Mouse (Mus musculus): ENCODE data around the gene Ccpg1os. TPM values are rescaled to one million over a fixed set of nuclear protein-coding genes. Genes with fewer than 3 reads are reported as not detected.

Ccpg1os gene
- polyA plus RNA-seq, 1 experiment from 2014 or later: 22.2 TPM

DNA sequence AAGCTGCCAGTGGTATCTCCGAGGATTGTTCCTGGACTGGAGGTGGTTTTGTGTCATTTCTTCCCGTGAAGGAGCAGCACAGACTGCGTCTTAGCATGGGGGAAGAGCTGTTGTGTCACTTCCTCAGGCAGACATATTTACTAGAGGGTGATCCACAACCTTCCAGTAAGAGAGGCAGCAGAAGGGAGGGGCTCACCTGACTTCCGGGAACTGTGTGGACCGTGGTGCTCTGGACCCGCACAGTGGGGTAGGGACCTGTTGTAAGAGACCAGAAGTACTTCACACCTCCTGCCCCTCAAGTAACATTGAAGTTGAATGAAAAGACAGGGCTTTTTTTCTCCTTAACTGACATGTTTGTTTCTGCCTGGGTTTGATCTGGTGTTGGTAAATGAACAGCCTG lies 19.9 kb upstream of the Ccpg1os start:
- 87% methylated on average over 6 of the region's 6 CpGs for WGBS
- no peak overlapping the region for H3K27ac ChIP-seq (replicated peaks)
- ATAC-seq (ENCODE audit: low FRiP score): no peak
- no peaks in the 10 kb centered on the region for H3K27me3 ChIP-seq (replicated peaks)
- no peaks in the 10 kb centered on the region for H3K4me1 ChIP-seq
- H3K4me2 ChIP-seq: no peak overlapping the region
- no peak overlapping the region for H3K9ac ChIP-seq (replicated peaks)
- no peak overlapping the region for H3K4me3 ChIP-seq (replicated peaks)
- no peaks in the 10 kb centered on the region for H3K9me3 ChIP-seq (replicated peaks)
- peaks cover 70% of the 10 kb centered on the region for H3K36me3 ChIP-seq

DNA sequence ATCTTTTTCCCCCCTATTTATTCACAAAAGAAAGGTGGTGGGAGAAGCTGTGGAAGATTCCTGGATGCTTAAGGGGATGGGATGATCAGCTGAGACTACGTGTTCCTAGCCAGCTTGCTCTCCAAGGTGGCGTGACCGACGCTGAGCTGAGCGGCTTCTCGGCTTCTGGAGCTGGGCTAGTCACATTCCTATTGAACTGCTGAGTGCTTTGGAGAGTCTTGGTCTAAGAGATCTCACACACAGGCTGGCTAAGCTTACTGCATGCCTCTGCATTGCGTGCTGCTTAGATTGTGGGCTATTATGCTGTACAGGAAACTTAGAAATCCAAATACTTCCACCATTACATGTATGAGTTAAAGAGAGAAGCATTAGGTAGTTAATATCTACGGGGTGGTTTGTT lies 18.9 kb upstream of the Ccpg1os start:
- Histone ChIP-seq H3K27me3 (replicated peaks) (no peaks in the 10 kb centered on the region), H3K4me1 (no peaks in the 10 kb centered on the region), H3K4me3 (replicated peaks) (no peak overlapping the region), H3K9me3 (replicated peaks) (no peaks in the 10 kb centered on the region), H3K36me3 (peaks cover 62% of the 10 kb centered on the region), H3K9ac (replicated peaks) (no peak overlapping the region), H3K4me2 (no peak overlapping the region), H3K27ac (replicated peaks) (no peak overlapping the region)
- 90% methylated on average over 8 of the region's 8 CpGs for WGBS
- no peak for ATAC-seq (ENCODE audit: low FRiP score)

DNA sequence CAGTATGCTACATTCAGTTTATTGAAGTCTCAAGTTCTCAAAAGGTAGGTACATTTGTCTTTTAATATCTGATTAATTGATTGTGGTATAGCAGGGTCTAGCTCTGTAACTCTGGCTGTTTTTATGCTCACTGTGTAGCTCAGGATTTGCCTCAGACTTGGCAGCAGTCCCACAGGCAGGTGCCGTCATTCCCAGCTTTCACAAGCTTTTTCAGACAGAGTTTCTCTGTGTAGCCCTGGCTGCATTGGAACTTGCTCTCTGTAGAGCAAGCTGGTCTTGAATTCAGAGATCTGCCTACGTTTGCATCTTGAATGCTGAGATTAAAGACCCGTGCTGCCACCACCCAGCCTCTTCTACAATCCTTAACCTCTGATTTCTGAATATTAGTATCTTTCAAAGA lies 17.0 kb upstream of the Ccpg1os start:
- H3K9ac ChIP-seq (replicated peaks): no peak overlapping the region
- ATAC-seq (ENCODE audit: low FRiP score): no peak
- H3K27ac ChIP-seq (replicated peaks): no peak overlapping the region
- no peaks in the 10 kb centered on the region for H3K4me1 ChIP-seq
- no peaks in the 10 kb centered on the region for H3K9me3 ChIP-seq (replicated peaks)
- WGBS: 63% methylated on average over 3 of the region's 3 CpGs
- H3K36me3 ChIP-seq: peaks cover 53% of the 10 kb centered on the region
- no peak overlapping the region for H3K4me2 ChIP-seq
- no peak overlapping the region for H3K4me3 ChIP-seq (replicated peaks)
- H3K27me3 ChIP-seq (replicated peaks): no peaks in the 10 kb centered on the region

DNA sequence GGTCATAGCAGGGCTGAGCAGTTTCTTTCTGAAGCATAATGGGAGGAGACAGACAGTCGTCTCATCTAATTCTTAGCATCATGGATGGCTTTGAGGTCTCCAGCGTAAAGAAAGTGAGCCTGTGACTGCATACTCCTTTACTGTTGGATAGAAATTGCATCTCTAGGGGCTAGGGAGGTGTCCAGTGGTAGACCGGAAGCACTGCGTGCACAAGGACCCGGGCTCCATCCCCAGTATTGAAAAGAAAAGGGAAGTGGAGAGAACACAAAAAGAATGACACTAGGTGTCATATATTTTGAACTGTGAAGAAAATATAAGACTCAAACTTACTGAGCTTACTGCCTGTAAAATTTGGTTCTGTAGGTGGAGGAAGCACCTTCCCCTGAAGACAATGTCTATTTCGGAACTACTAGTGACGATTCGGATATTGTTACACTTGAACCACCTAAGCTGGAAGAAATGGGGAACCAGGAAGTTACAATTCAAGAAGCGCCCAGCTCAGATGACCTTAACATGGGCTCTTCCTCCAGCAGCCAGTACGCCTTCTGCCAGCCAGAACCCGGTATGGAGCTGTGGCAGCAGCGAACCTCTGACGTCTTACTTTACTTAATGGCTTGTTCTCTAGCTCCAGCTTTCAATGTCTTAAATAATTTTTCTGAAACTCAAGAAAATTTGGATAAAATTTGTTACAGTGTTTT lies 16.3 kb upstream of the Ccpg1os start:
- H3K4me1 ChIP-seq: no peaks in the 10 kb centered on the region
- no peak overlapping the region for H3K9ac ChIP-seq (replicated peaks)
- no peaks in the 10 kb centered on the region for H3K9me3 ChIP-seq (replicated peaks)
- H3K36me3 ChIP-seq: peaks cover 46% of the 10 kb centered on the region
- no peak overlapping the region for H3K4me3 ChIP-seq (replicated peaks)
- WGBS: 91% methylated on average over 13 of the region's 13 CpGs
- no peak for ATAC-seq (ENCODE audit: low FRiP score)
- no peak overlapping the region for H3K27ac ChIP-seq (replicated peaks)
- H3K4me2 ChIP-seq: no peak overlapping the region
- no peaks in the 10 kb centered on the region for H3K27me3 ChIP-seq (replicated peaks)

DNA sequence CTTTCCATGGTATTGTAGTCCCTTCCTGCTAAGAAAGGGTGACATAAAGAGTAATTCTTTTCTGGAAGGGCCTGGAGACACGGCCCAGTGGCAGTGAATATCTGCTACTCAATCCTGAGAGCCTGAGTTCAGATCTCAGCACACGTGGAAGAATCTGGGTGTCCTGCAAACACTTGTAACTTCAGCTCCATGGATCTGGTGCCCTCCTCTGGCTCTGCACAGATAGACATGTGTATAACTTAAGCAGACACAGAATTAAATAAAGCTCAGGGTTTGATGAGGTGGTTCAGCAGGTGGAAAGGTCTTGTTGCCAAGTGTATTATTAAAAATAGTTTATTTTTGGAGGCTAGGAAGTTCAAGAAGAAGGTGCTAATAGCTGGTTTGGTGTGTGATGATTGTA lies 15.3 kb upstream of the Ccpg1os start:
- no peak overlapping the region for H3K4me3 ChIP-seq (replicated peaks)
- peaks cover 37% of the 10 kb centered on the region for H3K36me3 ChIP-seq
- H3K4me1 ChIP-seq: no peaks in the 10 kb centered on the region
- no peak for ATAC-seq (ENCODE audit: low FRiP score)
- no peak overlapping the region for H3K27ac ChIP-seq (replicated peaks)
- H3K4me2 ChIP-seq: no peak overlapping the region
- no peaks in the 10 kb centered on the region for H3K27me3 ChIP-seq (replicated peaks)
- 70% methylated on average over 2 of the region's 2 CpGs for WGBS
- H3K9ac ChIP-seq (replicated peaks): no peak overlapping the region
- H3K9me3 ChIP-seq (replicated peaks): no peaks in the 10 kb centered on the region

DNA sequence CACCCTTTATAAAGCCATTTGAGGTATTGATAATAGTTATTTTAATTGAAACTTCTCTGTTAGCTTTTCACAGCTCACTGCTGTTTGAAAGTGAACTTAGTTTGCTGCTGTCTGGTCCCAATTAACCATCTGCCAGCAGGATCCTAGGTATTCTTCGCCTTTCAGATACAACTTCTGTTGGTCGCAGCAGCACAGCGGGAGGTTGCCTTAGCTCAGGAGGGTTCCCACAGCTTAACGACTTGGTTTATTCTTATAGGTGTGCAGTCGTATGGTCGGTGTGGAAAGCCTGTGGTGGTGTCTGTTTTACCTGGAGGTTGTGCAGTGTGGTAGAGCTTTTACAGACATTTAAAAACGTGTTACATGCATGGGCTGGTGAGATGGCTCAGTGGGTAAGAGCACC lies 11.6 kb upstream of the Ccpg1os start:
- 61% methylated on average over 7 of the region's 7 CpGs for whole genome bisulfite sequencing
- no peak for ATAC-seq (ENCODE audit: low FRiP score)
- Histone ChIP-seq H3K27ac (replicated peaks) (no peak overlapping the region), H3K4me2 (no peak overlapping the region), H3K27me3 (replicated peaks) (no peaks in the 10 kb centered on the region), H3K4me3 (replicated peaks) (no peak overlapping the region), H3K9me3 (replicated peaks) (no peaks in the 10 kb centered on the region), H3K9ac (replicated peaks) (no peak overlapping the region), H3K4me1 (no peaks in the 10 kb centered on the region), H3K36me3 (peaks cover 14% of the 10 kb centered on the region)

DNA sequence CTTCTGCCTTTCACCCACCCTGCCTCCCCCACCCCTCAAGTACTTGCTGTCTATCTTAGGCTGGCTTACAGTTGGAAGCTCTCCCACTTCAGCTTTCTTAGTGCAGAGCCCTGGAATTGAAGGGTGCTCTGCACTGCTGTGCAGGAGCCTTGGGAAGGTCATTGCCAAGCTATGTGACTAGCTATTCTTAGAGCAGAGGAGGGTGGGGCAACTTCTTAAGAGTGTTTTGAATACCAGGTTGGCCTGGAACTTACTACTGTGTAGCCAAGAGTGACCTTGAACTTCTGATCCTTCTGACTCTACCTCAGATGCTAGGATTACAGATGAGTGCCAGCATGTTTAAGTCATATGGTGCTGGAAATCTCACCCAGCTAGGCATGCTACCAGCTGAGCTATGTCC lies 11.0 kb upstream of the Ccpg1os start:
- no peak overlapping the region for H3K4me3 ChIP-seq (replicated peaks)
- no peaks in the 10 kb centered on the region for H3K27me3 ChIP-seq (replicated peaks)
- no peaks in the 10 kb centered on the region for H3K9me3 ChIP-seq (replicated peaks)
- H3K4me1 ChIP-seq: no peaks in the 10 kb centered on the region
- ATAC-seq (ENCODE audit: low FRiP score): no peak
- no peak overlapping the region for H3K27ac ChIP-seq (replicated peaks)
- H3K4me2 ChIP-seq: no peak overlapping the region
- no peak overlapping the region for H3K9ac ChIP-seq (replicated peaks)
- peaks cover 9% of the 10 kb centered on the region for H3K36me3 ChIP-seq

DNA sequence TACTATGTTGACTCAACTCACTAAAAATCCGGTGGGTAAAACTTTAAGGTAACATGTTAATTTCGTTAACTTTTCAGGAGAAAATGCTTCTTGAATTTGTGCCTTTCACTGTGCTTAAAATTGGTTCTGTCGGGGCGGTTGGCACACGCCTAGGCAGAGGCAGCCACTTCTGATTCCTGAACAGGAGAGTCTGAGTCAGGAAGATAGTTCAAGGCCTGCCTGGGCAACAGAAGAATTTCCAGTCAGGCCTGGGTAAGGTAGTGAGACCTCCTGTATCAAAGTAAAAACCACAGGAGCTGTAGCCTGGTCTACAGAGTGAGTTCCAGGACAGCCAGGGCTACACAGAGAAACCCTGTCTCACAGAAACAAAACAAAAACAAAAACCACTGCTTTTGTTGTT lies 7.4 kb upstream of the Ccpg1os start:
- no peaks in the 10 kb centered on the region for H3K36me3 ChIP-seq
- no peak overlapping the region for H3K4me2 ChIP-seq
- no peaks in the 10 kb centered on the region for H3K9me3 ChIP-seq (replicated peaks)
- H3K9ac ChIP-seq (replicated peaks): no peak overlapping the region
- no peaks in the 10 kb centered on the region for H3K27me3 ChIP-seq (replicated peaks)
- no peak for ATAC-seq (ENCODE audit: low FRiP score)
- H3K4me3 ChIP-seq (replicated peaks): no peak overlapping the region
- no peak overlapping the region for H3K27ac ChIP-seq (replicated peaks)
- H3K4me1 ChIP-seq: peaks cover under 1% of the 10 kb centered on the region; the same call in 1 of the 2 replicates
- 91% methylated on average over 5 of the region's 5 CpGs for WGBS

DNA sequence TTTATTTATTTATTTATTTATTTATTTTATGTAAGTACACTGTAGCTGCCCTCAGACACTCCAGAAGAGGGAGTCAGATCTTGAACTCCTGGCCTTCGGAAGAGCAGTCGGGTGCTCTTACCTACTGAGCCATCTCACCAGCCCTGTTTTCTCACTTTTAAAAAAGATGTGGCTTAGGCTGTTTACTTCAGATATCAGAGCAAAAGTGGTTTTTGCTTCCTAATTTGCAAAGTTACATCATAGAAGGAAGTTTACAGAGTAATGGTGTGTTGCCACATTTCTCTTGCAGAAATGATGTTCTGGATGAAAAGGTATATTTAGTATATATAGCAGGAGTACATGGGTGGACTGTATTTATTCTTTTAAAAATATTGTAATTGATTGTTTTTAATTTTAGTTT lies 6.2 kb upstream of the Ccpg1os start:
- Histone ChIP-seq H3K27me3 (replicated peaks) (no peaks in the 10 kb centered on the region), H3K4me3 (replicated peaks) (no peak overlapping the region), H3K4me1 (peaks cover 11% of the 10 kb centered on the region), H3K9me3 (replicated peaks) (no peaks in the 10 kb centered on the region), H3K27ac (replicated peaks) (no peak overlapping the region), H3K9ac (replicated peaks) (no peak overlapping the region), H3K36me3 (no peaks in the 10 kb centered on the region), H3K4me2 (no peak overlapping the region)
- 97% methylated on average over 2 of the region's 2 CpGs for WGBS
- ATAC-seq (ENCODE audit: low FRiP score): no peak

DNA sequence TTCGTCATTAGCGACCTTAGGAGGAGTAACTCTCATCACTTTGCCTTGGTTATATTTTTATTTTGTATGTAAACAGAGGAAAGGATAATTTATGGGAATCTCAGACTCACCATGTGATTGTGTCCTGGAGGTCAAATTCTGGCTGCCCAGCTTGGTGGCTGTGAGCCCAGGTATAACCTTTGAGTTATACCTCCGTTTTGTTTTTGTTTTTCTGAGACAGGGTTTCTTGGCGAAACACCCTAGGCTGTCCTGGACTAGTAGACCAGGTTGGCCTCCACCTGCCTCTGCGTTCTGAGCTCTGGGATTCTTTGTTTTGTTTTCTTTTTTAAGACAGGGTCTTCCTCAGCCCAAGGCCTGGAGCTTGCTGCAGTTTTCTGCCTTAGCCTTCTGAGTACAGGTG lies 3.5 kb upstream of the Ccpg1os start:
- ATAC-seq (ENCODE audit: low FRiP score): no peak
- peaks cover 24% of the 10 kb centered on the region for H3K4me1 ChIP-seq
- H3K9ac ChIP-seq (replicated peaks): no peak overlapping the region
- no peak overlapping the region for H3K4me2 ChIP-seq
- H3K4me3 ChIP-seq (replicated peaks): no peak overlapping the region
- 86% methylated on average over 5 of the region's 5 CpGs for WGBS
- no peaks in the 10 kb centered on the region for H3K36me3 ChIP-seq
- no peaks in the 10 kb centered on the region for H3K9me3 ChIP-seq (replicated peaks)
- H3K27me3 ChIP-seq (replicated peaks): no peaks in the 10 kb centered on the region
- no peak overlapping the region for H3K27ac ChIP-seq (replicated peaks)

DNA sequence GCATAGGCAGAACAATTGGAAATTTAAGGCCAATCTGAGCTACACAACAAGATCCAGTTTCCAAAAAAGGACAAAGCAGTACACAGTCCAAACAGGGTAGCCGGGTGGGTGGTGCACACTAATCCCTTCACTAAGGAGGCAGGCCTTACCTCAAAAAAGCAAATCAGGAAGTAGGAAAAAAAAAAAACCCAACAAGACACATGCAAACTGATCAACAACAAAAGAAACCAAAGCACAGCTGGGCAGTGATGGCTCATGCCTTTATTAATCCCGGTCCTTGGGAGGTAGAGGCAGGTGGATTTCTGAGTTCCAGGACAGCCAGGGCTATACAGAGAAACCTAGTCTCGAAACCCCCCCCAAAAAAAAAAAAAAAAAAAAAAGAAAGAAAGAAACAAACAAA lies 2.5 kb upstream of the Ccpg1os start:
- H3K4me2 ChIP-seq: no peak overlapping the region
- no peak overlapping the region for H3K27ac ChIP-seq (replicated peaks)
- H3K9me3 ChIP-seq (replicated peaks): no peaks in the 10 kb centered on the region
- ATAC-seq (ENCODE audit: low FRiP score): no peak
- no peaks in the 10 kb centered on the region for H3K36me3 ChIP-seq
- no peak overlapping the region for H3K4me3 ChIP-seq (replicated peaks)
- WGBS: 83% methylated on average over 3 of the region's 3 CpGs
- peaks cover 24% of the 10 kb centered on the region for H3K4me1 ChIP-seq
- no peaks in the 10 kb centered on the region for H3K27me3 ChIP-seq (replicated peaks)
- no peak overlapping the region for H3K9ac ChIP-seq (replicated peaks)

DNA sequence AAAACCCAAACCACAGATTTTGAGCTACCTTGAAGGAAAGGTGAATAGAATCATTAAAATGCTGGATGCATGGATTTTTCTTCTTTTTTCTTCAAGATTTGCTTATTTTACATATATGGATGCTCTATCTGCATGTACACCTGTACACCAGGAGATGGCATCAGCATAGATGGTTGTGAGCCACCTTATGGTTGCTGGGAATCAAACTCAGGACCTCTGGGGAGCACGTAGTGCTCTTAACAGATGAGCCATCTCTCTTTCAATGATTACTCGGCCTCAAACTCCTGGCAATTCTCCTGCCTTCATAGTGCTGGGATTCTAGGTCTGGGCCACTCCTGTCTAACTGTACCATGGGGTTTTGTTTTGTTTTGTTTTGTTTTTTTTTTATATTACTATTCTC lies 2.1 kb downstream of the Ccpg1os start:
- Histone ChIP-seq H3K27me3 (replicated peaks) (no peaks in the 10 kb centered on the region), H3K4me2 (no peak overlapping the region), H3K27ac (replicated peaks) (no peak overlapping the region), H3K9me3 (replicated peaks) (no peaks in the 10 kb centered on the region), H3K36me3 (no peaks in the 10 kb centered on the region), H3K4me1 (peaks cover 24% of the 10 kb centered on the region), H3K9ac (replicated peaks) (no peak overlapping the region), H3K4me3 (replicated peaks) (no peak overlapping the region)
- no peak for ATAC-seq (ENCODE audit: low FRiP score)
- 76% methylated on average over 2 of the region's 2 CpGs for WGBS

DNA sequence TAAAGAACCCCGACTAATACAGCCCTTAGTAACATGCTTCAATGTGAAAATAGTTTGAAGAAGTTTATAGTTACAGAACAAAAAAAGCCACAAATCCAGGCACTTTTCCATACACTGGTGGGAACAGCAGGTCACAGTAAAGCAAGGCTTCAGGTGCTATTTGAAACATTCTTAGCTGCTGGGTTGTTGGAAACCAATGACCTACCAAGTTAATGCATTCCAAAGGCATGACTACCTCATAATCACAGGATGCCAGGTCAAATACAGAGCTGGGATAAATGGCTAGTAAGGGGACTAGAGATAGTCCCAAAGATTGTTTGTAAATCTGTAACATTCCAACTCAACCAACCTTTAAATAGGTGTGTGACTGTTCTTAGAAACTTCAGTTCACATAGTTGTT lies 9.9 kb downstream of the Ccpg1os start:
- no peak for ATAC-seq (ENCODE audit: low FRiP score)
- no peak overlapping the region for H3K27ac ChIP-seq (replicated peaks)
- no peak overlapping the region for H3K4me2 ChIP-seq
- H3K9ac ChIP-seq (replicated peaks): no peak overlapping the region
- no peaks in the 10 kb centered on the region for H3K9me3 ChIP-seq (replicated peaks)
- H3K36me3 ChIP-seq: no peaks in the 10 kb centered on the region
- 83% methylated on average over 1 of the region's 1 CpGs for WGBS
- no peaks in the 10 kb centered on the region for H3K27me3 ChIP-seq (replicated peaks)
- no peak overlapping the region for H3K4me3 ChIP-seq (replicated peaks)
- H3K4me1 ChIP-seq: no peaks in the 10 kb centered on the region

Data from neural tube, embryonic 15.5 days (tissue).